Mouse (Mus musculus) granulocyte monocyte progenitor cell, adult 5-6 weeks (primary cell): ENCODE results near the gene Elf1. TPM values are rescaled to one million over a fixed set of nuclear protein-coding genes. Genes with fewer than 3 reads are reported as not detected.

ENCODE experiments used
- ATAC-seq: replicated peaks from 2 replicates; pipeline ENCODE4 v1.8.0; 2016; ENCODE audit warnings: mild to moderate bottlenecking, moderate TSS enrichment, inconsistent platforms; ENCODE audit not compliant: poor library complexity, severe bottlenecking
- total RNA-seq, 2 experiments: library from RNA; stranded (forward) in 1 of 2; stranded (reverse) in 1 of 2; fragments of 200-712, 200-1000 nt in 1 of 2; fragments of >200 nt in 1 of 2; fragmentation: Nextera tagmentation in 1 of 2; gene quantifications; 2 replicates each; pipeline ENCODE4 v1.2.3; 2014 to 2017

The Elf1 gene
- total RNA-seq, 2 experiments from 2014 or later: 98.6 to 178 TPM

GRCm38 (mm10) chr14:79607352-79607751 is 126.4 kb downstream of the Elf1 start:
- no peak for ATAC-seq

GRCm38 (mm10) chr14:79608286-79608685 is 127.3 kb downstream of the Elf1 start:
- ATAC-seq: no peak

DNA sequence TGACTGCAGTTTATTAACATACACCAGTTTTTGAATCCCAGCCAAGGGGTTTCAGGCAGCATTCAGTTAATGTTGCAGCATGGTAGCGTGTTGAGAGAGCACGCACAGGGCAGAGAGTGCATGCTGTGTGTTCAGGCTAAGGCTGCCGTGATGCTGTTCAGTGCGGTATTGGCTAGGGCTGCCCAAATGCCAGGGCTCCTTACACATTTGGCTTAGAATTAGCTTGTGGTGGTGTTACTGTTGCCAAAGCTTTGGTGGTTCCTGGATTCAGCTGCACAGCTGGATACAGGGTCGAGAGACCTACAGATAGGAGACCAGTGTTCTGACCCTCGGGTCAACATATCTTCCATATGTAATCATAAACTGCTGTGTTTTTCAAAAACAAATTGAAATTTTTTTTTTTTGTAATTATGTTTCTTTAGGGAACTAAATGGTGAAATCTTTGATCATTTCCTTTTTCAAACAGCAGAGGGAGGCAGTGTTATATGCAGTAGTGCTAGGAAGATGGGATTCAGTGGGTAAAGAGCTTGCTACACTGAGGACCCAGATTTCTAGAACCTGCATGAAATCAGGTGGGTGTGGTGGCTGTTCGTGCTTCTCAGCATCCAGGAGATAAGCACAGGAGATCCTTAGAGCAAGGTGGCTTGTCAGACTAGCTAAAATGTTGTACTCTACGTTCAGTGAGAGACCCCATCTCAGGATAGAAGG is 136.3 kb downstream of the Elf1 start:
- ATAC-seq: no peak; the same call in 1 of the 2 replicates

GRCm38 (mm10) chr14:79619802-79620201 is 138.8 kb downstream of the Elf1 start:
- ATAC-seq: no peak

GRCm38 (mm10) chr14:79621143-79621542 is 140.1 kb downstream of the Elf1 start:
- no peak for ATAC-seq

Other genes with a start within 250 kb of the Elf1 start
- not detected in 2 replicates for gene Zfp957, start 233.8 kb upstream of the Elf1 start, total RNA-seq (2014; fragmentation: Nextera tagmentation)
- not detected in 2 replicates for gene Zfp957, start 233.8 kb upstream of the Elf1 start, total RNA-seq (2017)
- 84.3 and 97.4 TPM in 2 replicates for gene Rgcc, start 179.5 kb upstream of the Elf1 start, total RNA-seq (2014; fragmentation: Nextera tagmentation)
- 241 and 247 TPM in 2 replicates for gene Rgcc, start 179.5 kb upstream of the Elf1 start, total RNA-seq (2017)
- 51.5 and 55.2 TPM in 2 replicates for gene Naa16, start 90.4 kb upstream of the Elf1 start, total RNA-seq (2014; fragmentation: Nextera tagmentation)
- 47.0 and 47.3 TPM in 2 replicates for gene Naa16, start 90.4 kb upstream of the Elf1 start, total RNA-seq (2017)
- gene Mtrf1, start 83.4 kb upstream of the Elf1 start, total RNA-seq (2014; fragmentation: Nextera tagmentation): 12.0 and 12.8 TPM in 2 replicates
- 21.0 and 31.2 TPM in 2 replicates for gene Mtrf1, start 83.4 kb upstream of the Elf1 start, total RNA-seq (2017)
- 6.0 and 10.0 TPM in 2 replicates for gene Kbtbd7, start 54.7 kb upstream of the Elf1 start, total RNA-seq (2014; fragmentation: Nextera tagmentation)
- gene Kbtbd7, start 54.7 kb upstream of the Elf1 start, total RNA-seq (2017): 13.9 and 15.7 TPM in 2 replicates
- 0.77 and 1.3 TPM in 2 replicates for gene Kbtbd6, start 29.4 kb upstream of the Elf1 start, total RNA-seq (2014; fragmentation: Nextera tagmentation)
- gene Kbtbd6, start 29.4 kb upstream of the Elf1 start, total RNA-seq (2017): 6.2 and 7.2 TPM in 2 replicates
- 15.3 and 28.1 TPM in 2 replicates for gene Wbp4, start 326 bp downstream of the Elf1 start, total RNA-seq (2014; fragmentation: Nextera tagmentation)
- 70.8 and 75.0 TPM in 2 replicates for gene Wbp4, start 326 bp downstream of the Elf1 start, total RNA-seq (2017)
- 80.8 and 116 TPM in 2 replicates for gene Sugt1, start 106.5 kb downstream of the Elf1 start, total RNA-seq (2014; fragmentation: Nextera tagmentation)
- 92.4 and 133 TPM in 2 replicates for gene Sugt1, start 106.5 kb downstream of the Elf1 start, total RNA-seq (2017)
- gene Cnmd, start 181.0 kb downstream of the Elf1 start, total RNA-seq (2014; fragmentation: Nextera tagmentation): not detected in 2 replicates
- gene Cnmd, start 181.0 kb downstream of the Elf1 start, total RNA-seq (2017): not detected in 2 replicates